24 mouse cellular contexts compared by ENCODE assay signal in the genomic region with DNA sequence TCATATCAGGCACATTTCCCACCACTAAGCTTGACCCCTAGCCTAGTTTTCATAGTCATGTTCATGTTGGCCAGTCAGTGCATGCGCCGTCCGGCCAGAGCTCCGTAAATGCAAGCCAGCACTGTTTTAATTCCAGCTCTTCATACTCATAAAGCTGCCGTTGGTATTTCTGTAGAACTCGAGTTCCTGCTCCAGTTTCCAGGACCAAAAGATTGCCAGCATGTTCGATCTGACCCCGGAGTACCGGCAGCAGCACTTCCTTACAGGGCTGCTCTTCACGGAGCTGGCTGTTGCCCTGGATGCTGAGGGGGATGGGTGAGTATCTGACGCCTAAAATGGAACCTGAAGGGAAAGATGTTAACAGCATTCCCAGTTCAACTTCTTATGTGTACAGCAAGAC.
DNase-seq lines count a peak whose midpoint lies in the region; ATAC-seq and TF ChIP-seq lines count a peak whose summit lies in the region.
"Had no signal": no experiment of that assay in that cellular context is flagged by ENCODE, and none has a peak within 500 bp of the region (broad histone marks: within the 10 kb centered on the region; RNA-seq: fewer than 3 reads in every experiment).

No protein-coding gene starts in this region.

- no peaks in the 10 kb centered on the region for H3K27me3 ChIP-seq in heart, adult 2 months (ENCODE audit: control insufficient read depth, insufficient read depth, low read length)
- H3K27me3 ChIP-seq in heart, embryonic 12.5 days (replicated peaks) = no peaks in the 10 kb centered on the region
- no peaks in the 10 kb centered on the region for H3K27me3 ChIP-seq in heart, embryonic 16.5 days (ENCODE audit: control insufficient read depth, insufficient read depth, low read length)
- H3K27me3 ChIP-seq: kidney, embryonic 15.5 days; limb, embryonic 13.5 days; lung, embryonic 15.5 days; neural tube, embryonic 12.5 days had no signal

- no peak for TF ChIP-seq CTCF in heart, adult 2 months (IDR thresholded peaks at IDR 0.05)

- no peak for TF ChIP-seq EP300 in heart, adult 2 months (IDR thresholded peaks at IDR 0.05; ENCODE audit: insufficient read depth, low read depth, low read length)

- TF ChIP-seq POLR2A in heart, adult 2 months (IDR thresholded peaks at IDR 0.05; ENCODE audit: insufficient read depth, low read depth, low read length) = no peak

- ATAC-seq in heart, embryonic 12.5 days (ENCODE audit: insufficient number of reproducible peaks, low FRiP score) = no peak
- peak; percentile 58; the same call in 1 of the 2 replicates for ATAC-seq in heart, embryonic 16.5 days (replicated peaks; ENCODE audit: extremely low read depth, insufficient read depth, low FRiP score)
- ATAC-seq: forebrain, embryonic 14.5 days; hindbrain, embryonic 16.5 days had no signal

- no peaks in the 10 kb centered on the region for H3K79me2 ChIP-seq in heart, adult 2 months (replicated peaks; ENCODE audit: control insufficient read depth, insufficient read depth, low read length)

- intact Hi-C loops in heart, adult 2 months (cut with DNase I) = no loop called here
- intact Hi-C loops in heart, postnatal 25 days (cut with DNase I) = no loop called here

- H3K27ac ChIP-seq in heart, adult 2 months = peak overlapping the region; percentile 85
- H3K27ac ChIP-seq in heart, embryonic 12.5 days (ENCODE audit: poor library complexity, severe bottlenecking) = peak overlapping the region; percentile 21; the same call in 1 of the 2 replicates
- peak overlapping the region; percentile 58 for H3K27ac ChIP-seq in heart, embryonic 16.5 days (ENCODE audit: low read length)
- H3K27ac ChIP-seq: hindbrain, embryonic 10.5 days; kidney, embryonic 15.5 days; limb, embryonic 13.5 days; lung, embryonic 15.5 days; neural tube, embryonic 12.5 days had no signal

- H3K9ac ChIP-seq in heart, adult 2 months (ENCODE audit: low read depth, low read length) = no peak overlapping the region
- no peak overlapping the region; the same call in 1 of the 2 replicates for H3K9ac ChIP-seq in heart, embryonic 12.5 days
- no peak overlapping the region for H3K9ac ChIP-seq in heart, embryonic 16.5 days (ENCODE audit: low read length)
- H3K9ac ChIP-seq: kidney, embryonic 15.5 days; limb, embryonic 13.5 days; lung, embryonic 15.5 days; neural tube, embryonic 12.5 days had no signal

- 35% methylated on average over 11 of the region's 11 CpGs for WGBS in heart, adult 2 months
- WGBS in heart, embryonic 12.5 days = 65% methylated on average over 11 of the region's 11 CpGs
- 57% methylated on average over 11 of the region's 11 CpGs for WGBS in heart, embryonic 16.5 days

- no peaks in the 10 kb centered on the region for H3K36me3 ChIP-seq in heart, adult 2 months (ENCODE audit: control insufficient read depth, insufficient read depth, low read length)
- H3K36me3 ChIP-seq in heart, embryonic 12.5 days = no peaks in the 10 kb centered on the region
- H3K36me3 ChIP-seq in heart, embryonic 16.5 days (ENCODE audit: control insufficient read depth, insufficient read depth) = no peaks in the 10 kb centered on the region
- H3K36me3 ChIP-seq: hindbrain, embryonic 10.5 days; kidney, embryonic 15.5 days; limb, embryonic 13.5 days; lung, embryonic 15.5 days; neural tube, embryonic 12.5 days had no signal

- peak in 1 of 2 experiments; percentile 38 for DNase-seq in heart, adult 2 months
- no peak for DNase-seq in heart, postnatal 25 days (ENCODE audit: low spot score)
- DNase-seq in ovary, adult 18-20 months (ENCODE audit: low spot score) = no peak
- DNase-seq in lung, postnatal 10 days = no peak
- no peak for DNase-seq in kidney, postnatal 36 days
- DNase-seq: B cell, adult 2 months; cerebellum, adult 8-10 months; cerebellum, postnatal 25 days; kidney, adult 18-20 months; kidney, postnatal 4 days; lung, postnatal 36 days; thymus, postnatal 14 days had no signal

- no peaks in the 10 kb centered on the region for H3K9me3 ChIP-seq in heart, embryonic 12.5 days (replicated peaks)
- no peaks in the 10 kb centered on the region for H3K9me3 ChIP-seq in heart, embryonic 16.5 days (replicated peaks; ENCODE audit: control insufficient read depth, low read length)
- H3K9me3 ChIP-seq: hindbrain, embryonic 10.5 days; kidney, embryonic 15.5 days; lung, embryonic 15.5 days; neural tube, embryonic 12.5 days had no signal

- peak overlapping the region; percentile 28 for H3K4me3 ChIP-seq in heart, adult 2 months
- H3K4me3 ChIP-seq in heart, embryonic 12.5 days = no peak overlapping the region
- no peak overlapping the region for H3K4me3 ChIP-seq in heart, embryonic 16.5 days (ENCODE audit: low read length)
- H3K4me3 ChIP-seq: hindbrain, embryonic 10.5 days; kidney, embryonic 15.5 days; limb, embryonic 13.5 days; lung, embryonic 15.5 days; myocyte; neural tube, embryonic 12.5 days had no signal

- no peak overlapping the region for H3K4me2 ChIP-seq in heart, embryonic 12.5 days
- no peak overlapping the region for H3K4me2 ChIP-seq in heart, embryonic 16.5 days (ENCODE audit: low read depth, low read length)
- H3K4me2 ChIP-seq: kidney, embryonic 15.5 days; limb, embryonic 13.5 days; liver, embryonic 11.5 days; lung, embryonic 15.5 days; midbrain, embryonic 11.5 days; neural tube, embryonic 12.5 days had no signal

- no peaks in the 10 kb centered on the region for H3K4me1 ChIP-seq in heart, adult 2 months (ENCODE audit: control insufficient read depth, insufficient read depth, low read length)
- H3K4me1 ChIP-seq in heart, embryonic 12.5 days (replicated peaks) = peaks cover 19% of the 10 kb centered on the region
- H3K4me1 ChIP-seq in heart, embryonic 16.5 days (ENCODE audit: control insufficient read depth, insufficient read depth, low read length) = peaks cover 10% of the 10 kb centered on the region
- H3K4me1 ChIP-seq: kidney, embryonic 15.5 days; limb, embryonic 13.5 days; lung, embryonic 15.5 days; neural tube, embryonic 12.5 days had no signal

Comparison
In these comparisons a context has a peak if more than half of its experiments do, and no peak if none do; other contexts are left out.
1. H3K27ac ChIP-seq: peak in every context shown above with its lines; median percentile 85 in heart, adult 2 months; 58 in heart, embryonic 16.5 days; 21 in heart, embryonic 12.5 days.